Mouse (Mus musculus): ENCODE measurements around the gene Igf2bp3. TPM values are rescaled to one million over a fixed set of nuclear protein-coding genes. Genes with fewer than 3 reads are reported as not detected.

Gene Igf2bp3
- polyA plus RNA-seq, 1 experiment from 2014 or later = 30.4 TPM

- Histone ChIP-seq H3K9ac (peak overlapping the region; percentile 83), H3K4me2 (replicated peaks) (peak overlapping the region; percentile 85), H3K27me3 (ENCODE audit: control insufficient read depth, insufficient read depth, low read length) (no peaks in the 10 kb centered on the region), H3K27ac (peak overlapping the region; percentile 96), H3K9me3 (ENCODE audit: control insufficient read depth, low read length) (no peaks in the 10 kb centered on the region), H3K36me3 (replicated peaks; ENCODE audit: control insufficient read depth, insufficient read depth) (no peaks in the 10 kb centered on the region), H3K4me1 (replicated peaks; ENCODE audit: control insufficient read depth, insufficient read depth, low read length) (peaks cover 42% of the 10 kb centered on the region), H3K4me3 (replicated peaks; ENCODE audit: low read length) (peak overlapping the region; percentile 72)
- ATAC-seq (ENCODE audit: low FRiP score) = peak; percentile 2
- WGBS = under 1% methylated on average over 51 of the region's 76 CpGs
- peak; percentile 79 for DNase-seq (ENCODE audit: low spot score)
These were observed 450 bp downstream of the Igf2bp3 start for GRCm38 (mm10) chr6:49214086-49214927.

GRCm38 (mm10) chr6:49213581-49214085, 1.1 kb downstream of the Igf2bp3 start:
- Histone ChIP-seq H3K9me3 (ENCODE audit: control insufficient read depth, low read length) (no peaks in the 10 kb centered on the region), H3K4me1 (replicated peaks; ENCODE audit: control insufficient read depth, insufficient read depth, low read length) (peaks cover 42% of the 10 kb centered on the region), H3K9ac (peak overlapping the region; percentile 83), H3K4me2 (replicated peaks) (peak overlapping the region; percentile 85), H3K27ac (peak overlapping the region; percentile 96), H3K27me3 (ENCODE audit: control insufficient read depth, insufficient read depth, low read length) (no peaks in the 10 kb centered on the region), H3K36me3 (replicated peaks; ENCODE audit: control insufficient read depth, insufficient read depth) (no peaks in the 10 kb centered on the region), H3K4me3 (replicated peaks; ENCODE audit: low read length) (peak overlapping the region; percentile 72)
- peak; percentile 47 for DNase-seq (ENCODE audit: low spot score)
- WGBS = under 1% methylated on average over 36 of the region's 50 CpGs
- no peak for ATAC-seq (ENCODE audit: low FRiP score)

- Histone ChIP-seq H3K4me1 (replicated peaks; ENCODE audit: control insufficient read depth, insufficient read depth, low read length) (peaks cover 42% of the 10 kb centered on the region), H3K4me3 (replicated peaks; ENCODE audit: low read length) (peak overlapping the region; percentile 72), H3K27me3 (ENCODE audit: control insufficient read depth, insufficient read depth, low read length) (no peaks in the 10 kb centered on the region), H3K9me3 (ENCODE audit: control insufficient read depth, low read length) (no peaks in the 10 kb centered on the region), H3K36me3 (replicated peaks; ENCODE audit: control insufficient read depth, insufficient read depth) (no peaks in the 10 kb centered on the region; the same call in 1 of the 2 replicates), H3K4me2 (replicated peaks) (peak overlapping the region; percentile 85), H3K27ac (peak overlapping the region; percentile 96; the same call in 1 of the 2 replicates), H3K9ac (peak overlapping the region; percentile 83)
- 1% methylated on average over 20 of the region's 20 CpGs for WGBS
- peak; percentile 49 for DNase-seq (ENCODE audit: low spot score)
- ATAC-seq (ENCODE audit: low FRiP score) = no peak
These were observed 1.7 kb downstream of the Igf2bp3 start for GRCm38 (mm10) chr6:49212931-49213580.

- Histone ChIP-seq H3K9me3 (ENCODE audit: control insufficient read depth, low read length) (no peaks in the 10 kb centered on the region), H3K4me2 (replicated peaks) (peak overlapping the region; percentile 85), H3K9ac (no peak overlapping the region), H3K27ac (no peak overlapping the region), H3K4me1 (replicated peaks; ENCODE audit: control insufficient read depth, insufficient read depth, low read length) (peaks cover 38% of the 10 kb centered on the region), H3K36me3 (replicated peaks; ENCODE audit: control insufficient read depth, insufficient read depth) (no peaks in the 10 kb centered on the region; the same call in 1 of the 2 replicates), H3K4me3 (replicated peaks; ENCODE audit: low read length) (peak overlapping the region; percentile 72), H3K27me3 (ENCODE audit: control insufficient read depth, insufficient read depth, low read length) (no peaks in the 10 kb centered on the region)
- 16% methylated on average over 3 of the region's 4 CpGs for WGBS
- no peak for DNase-seq (ENCODE audit: low spot score)
- no peak for ATAC-seq (ENCODE audit: low FRiP score)
These were observed 2.6 kb downstream of the Igf2bp3 start for GRCm38 (mm10) chr6:49212141-49212540.

- Histone ChIP-seq H3K27ac (no peak overlapping the region), H3K9me3 (ENCODE audit: control insufficient read depth, low read length) (no peaks in the 10 kb centered on the region), H3K27me3 (ENCODE audit: control insufficient read depth, insufficient read depth, low read length) (no peaks in the 10 kb centered on the region), H3K9ac (peak overlapping the region; percentile 11; the same call in 1 of the 2 replicates), H3K4me1 (replicated peaks; ENCODE audit: control insufficient read depth, insufficient read depth, low read length) (peaks cover 35% of the 10 kb centered on the region), H3K4me3 (replicated peaks; ENCODE audit: low read length) (peak overlapping the region; percentile 11), H3K36me3 (replicated peaks; ENCODE audit: control insufficient read depth, insufficient read depth) (peaks cover under 1% of the 10 kb centered on the region; the same call in 1 of the 2 replicates), H3K4me2 (replicated peaks) (peak overlapping the region; percentile 85)
- no peak for ATAC-seq (ENCODE audit: low FRiP score)
- DNase-seq (ENCODE audit: low spot score) = no peak
- 31% methylated on average over 5 of the region's 5 CpGs for WGBS
These were observed 3.2 kb downstream of the Igf2bp3 start for GRCm38 (mm10) chr6:49211596-49211995.

- DNase-seq (ENCODE audit: low spot score) (no peak), ATAC-seq (ENCODE audit: low FRiP score) (no peak)
- H3K27ac ChIP-seq = 0 out of 2 replicates have a peak overlapping the region, but pooled peaks have one; percentile 4
- no peaks in the 10 kb centered on the region for H3K27me3 ChIP-seq (ENCODE audit: control insufficient read depth, insufficient read depth, low read length)
- no peak overlapping the region for H3K4me3 ChIP-seq (replicated peaks; ENCODE audit: low read length)
- H3K4me2 ChIP-seq (replicated peaks) = peak overlapping the region; percentile 85
- H3K36me3 ChIP-seq (replicated peaks; ENCODE audit: control insufficient read depth, insufficient read depth) = peaks cover 8% of the 10 kb centered on the region; the same call in 1 of the 2 replicates
- WGBS = 12% methylated on average over 14 of the region's 14 CpGs
- peaks cover 35% of the 10 kb centered on the region for H3K4me1 ChIP-seq (replicated peaks; ENCODE audit: control insufficient read depth, insufficient read depth, low read length)
- no peaks in the 10 kb centered on the region for H3K9me3 ChIP-seq (ENCODE audit: control insufficient read depth, low read length)
- 0 out of 2 replicates have a peak overlapping the region, but pooled peaks have one; percentile 1 for H3K9ac ChIP-seq
These were observed 4.6 kb downstream of the Igf2bp3 start for GRCm38 (mm10) chr6:49209881-49210854.

GRCm38 (mm10) chr6:49208935-49209334, 5.8 kb downstream of the Igf2bp3 start:
- Histone ChIP-seq H3K4me1 (replicated peaks; ENCODE audit: control insufficient read depth, insufficient read depth, low read length) (peaks cover 35% of the 10 kb centered on the region), H3K27me3 (ENCODE audit: control insufficient read depth, insufficient read depth, low read length) (no peaks in the 10 kb centered on the region), H3K9ac (no peak overlapping the region), H3K27ac (no peak overlapping the region), H3K36me3 (replicated peaks; ENCODE audit: control insufficient read depth, insufficient read depth) (peaks cover 8% of the 10 kb centered on the region; the same call in 1 of the 2 replicates), H3K4me2 (replicated peaks) (no peak overlapping the region; the same call in 1 of the 2 replicates), H3K9me3 (ENCODE audit: control insufficient read depth, low read length) (no peaks in the 10 kb centered on the region), H3K4me3 (replicated peaks; ENCODE audit: low read length) (no peak overlapping the region)
- ATAC-seq (ENCODE audit: low FRiP score) (peak; percentile 59; the same call in 1 of the 2 replicates), DNase-seq (ENCODE audit: low spot score) (no peak)
- WGBS = 71% methylated on average over 5 of the region's 5 CpGs

- 72% methylated on average over 8 of the region's 8 CpGs for WGBS
- no peak overlapping the region for H3K27ac ChIP-seq
- H3K27me3 ChIP-seq (ENCODE audit: control insufficient read depth, insufficient read depth, low read length) = no peaks in the 10 kb centered on the region
- peaks cover 34% of the 10 kb centered on the region for H3K4me1 ChIP-seq (replicated peaks; ENCODE audit: control insufficient read depth, insufficient read depth, low read length)
- H3K9ac ChIP-seq = no peak overlapping the region
- H3K36me3 ChIP-seq (replicated peaks; ENCODE audit: control insufficient read depth, insufficient read depth) = peaks cover 8% of the 10 kb centered on the region; the same call in 1 of the 2 replicates
- H3K4me2 ChIP-seq (replicated peaks) = no peak overlapping the region; the same call in 1 of the 2 replicates
- peak; percentile 32 for DNase-seq (ENCODE audit: low spot score)
- no peaks in the 10 kb centered on the region for H3K9me3 ChIP-seq (ENCODE audit: control insufficient read depth, low read length)
- ATAC-seq (ENCODE audit: low FRiP score) = no peak
- no peak overlapping the region for H3K4me3 ChIP-seq (replicated peaks; ENCODE audit: low read length)
These were observed 6.3 kb downstream of the Igf2bp3 start for GRCm38 (mm10) chr6:49208297-49208930.

All from hindbrain, embryonic 14.5 days (tissue).